Mouse (Mus musculus) adrenal gland, postnatal 25 days (tissue): ENCODE measurements around the gene Olfr1487. TPM values are rescaled to one million over a fixed set of nuclear protein-coding genes. Genes with fewer than 3 reads are reported as not detected.
"Not testable (repeated sequence)": the region's sequence is repeated elsewhere in the genome, so short reads cannot be mapped to it uniquely, and the experiment has no call there.

Experiments used
- DNase-seq: peaks from one replicate; pipeline ENCODE4 v3.0.0; 2021; ENCODE audit warnings: mixed read lengths
- long read RNA-seq: library from polyadenylated mRNA; stranded (forward); transcript quantifications from one replicate; pipeline ENCODE4 v2.0.0, GENCODE M21; 2021
- microRNA-seq, 2 experiments: library from miRNA; unstranded; fragments of <30 nt; microRNA quantifications; one replicate each; pipeline ENCODE4 v1.2.0; 2021
- total RNA-seq: library from RNA; stranded (reverse); gene quantifications from 2 replicates; pipeline ENCODE4 v1.2.3, GENCODE M21; 2021

Olfr1487 gene
- not detected in 2 replicates for total RNA-seq
- long read RNA-seq: 0 reads

DNA sequence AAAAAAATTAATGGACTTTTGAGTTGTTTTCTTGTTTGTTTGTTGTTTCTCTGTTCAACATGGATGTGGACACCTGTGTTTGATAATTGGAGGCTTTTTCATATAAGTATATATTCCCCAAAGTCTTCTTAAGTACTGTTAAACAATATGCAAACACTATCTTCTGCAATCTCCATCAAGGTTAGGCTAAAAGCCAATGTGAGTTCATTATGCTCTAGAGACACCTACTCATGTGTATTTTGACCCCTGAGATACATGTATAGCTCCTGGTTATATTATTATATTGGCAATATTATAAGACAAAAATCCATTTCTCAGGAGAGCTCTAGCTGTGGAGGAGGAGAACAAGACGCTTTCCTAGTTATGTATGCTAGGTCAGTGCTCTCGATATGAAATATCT lies at the start of gene Olfr1487:
TSS of gene Olfr1487 (plus strand) at position 301 of the 400 bp plus-strand sequence.
- DNase-seq: not testable (repeated sequence)

DNA sequence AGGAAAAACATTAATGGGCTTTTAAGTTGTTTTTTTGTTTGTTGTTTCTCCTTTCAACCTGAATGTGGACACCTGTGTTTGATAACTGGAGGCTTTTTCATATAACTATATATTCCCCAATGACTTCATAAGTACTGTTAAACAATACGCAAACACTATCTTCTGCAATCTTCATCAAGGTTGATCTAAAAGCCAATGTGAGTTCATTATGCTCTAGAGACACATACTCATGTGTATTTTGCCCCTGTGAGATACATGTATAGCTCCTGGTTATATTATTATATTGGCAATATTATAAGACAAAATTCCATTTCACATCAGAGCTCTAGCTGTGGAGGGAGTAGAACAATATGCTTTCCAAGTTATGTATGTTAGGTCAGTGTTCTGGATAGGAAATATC lies 34.0 kb upstream of the Olfr1487 start, which contains the start of gene Olfr1484:
TSS of gene Olfr1484 (plus strand) at position 301 of the 400 bp plus-strand sequence.
- no peak for DNase-seq

DNA sequence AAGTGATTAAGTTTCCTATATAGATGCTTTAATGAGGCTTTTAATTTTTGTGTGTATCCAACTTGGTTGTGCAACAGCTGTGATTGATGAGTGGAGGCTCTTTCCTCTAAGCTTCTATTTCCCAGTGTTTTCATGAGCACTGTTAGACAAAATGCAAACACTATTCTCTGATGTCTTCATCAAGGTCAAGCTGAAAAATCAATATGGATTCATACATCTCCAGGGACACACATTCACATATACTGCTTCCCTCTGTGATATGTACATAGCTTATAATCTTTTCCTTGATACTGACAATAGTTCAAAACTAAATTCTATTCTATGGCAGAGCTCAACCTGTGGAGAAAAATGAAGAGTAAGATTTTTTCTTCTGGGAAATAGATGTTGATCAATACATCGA lies 14.1 kb downstream of the Olfr1487 start, which contains the start of gene Olfr1489:
TSS of gene Olfr1489 (plus strand) at position 301 of the 400 bp plus-strand sequence.
- DNase-seq: no peak

DNA sequence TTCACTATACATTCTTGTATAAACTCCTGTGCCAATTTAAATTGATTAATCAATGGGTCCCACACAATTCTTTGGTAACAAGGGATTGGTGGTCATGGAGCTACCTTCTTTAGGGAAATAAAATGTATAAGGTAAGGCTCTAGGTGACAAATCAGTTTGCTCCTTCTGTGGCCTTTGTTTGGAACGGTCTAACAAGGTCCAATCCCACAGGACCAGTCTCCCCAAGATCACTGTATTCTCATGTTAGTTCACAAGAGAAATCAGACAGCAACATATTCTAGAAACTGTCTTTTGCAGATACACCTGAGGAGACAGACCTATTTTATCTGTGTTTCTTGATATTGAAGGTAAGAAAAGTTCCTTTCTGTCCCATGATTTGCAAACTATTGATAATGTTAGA lies 33.6 kb downstream of the Olfr1487 start, which contains the start of gene Olfr1490:
TSS of gene Olfr1490 (plus strand) at position 301 of the 400 bp plus-strand sequence.
- no peak for DNase-seq

Small RNA genes lying within 50 kb of the gene (microRNA-seq; reads per million reads assigned to microRNA genes)
- gene Gm22323: 0 reads per million in 2 experiments
- 0 reads per million in 2 experiments for gene Gm23931

Other genes starting within 250 kb of the Olfr1487 start
- gene Olfr1469, start 209.5 kb upstream of the Olfr1487 start, total RNA-seq: not detected in 2 replicates
- not detected in 2 replicates for gene Olfr1471, start 174.0 kb upstream of the Olfr1487 start, total RNA-seq
- gene Olfr1472, start 161.3 kb upstream of the Olfr1487 start, total RNA-seq: not detected in 2 replicates
- not detected in 2 replicates for gene Olfr1474, start 147.8 kb upstream of the Olfr1487 start, total RNA-seq
- not detected in 2 replicates for gene Olfr1475, start 137.2 kb upstream of the Olfr1487 start, total RNA-seq
- not detected in 2 replicates for gene Olfr1477, start 116.8 kb upstream of the Olfr1487 start, total RNA-seq
- gene Olfr1480, start 89.5 kb upstream of the Olfr1487 start, total RNA-seq: not detected in 2 replicates
- not detected in 2 replicates for gene Olfr1484, start 33.9 kb upstream of the Olfr1487 start, total RNA-seq
- not detected in 2 replicates for gene Olfr1489, start 14.2 kb downstream of the Olfr1487 start, total RNA-seq
- gene Olfr1490, start 33.7 kb downstream of the Olfr1487 start, total RNA-seq: not detected in 2 replicates
- not detected in 2 replicates for gene Olfr1491, start 79.9 kb downstream of the Olfr1487 start, total RNA-seq
- not detected in 2 replicates for gene Olfr1493-ps1, start 105.9 kb downstream of the Olfr1487 start, total RNA-seq
- not detected in 2 replicates for gene Olfr1494, start 122.4 kb downstream of the Olfr1487 start, total RNA-seq
- not detected in 2 replicates for gene Olfr1495, start 147.2 kb downstream of the Olfr1487 start, total RNA-seq
- not detected in 2 replicates for gene Olfr1496, start 160.5 kb downstream of the Olfr1487 start, total RNA-seq
- not detected in 2 replicates for gene Olfr1497, start 180.8 kb downstream of the Olfr1487 start, total RNA-seq
- not detected in 2 replicates for gene Olfr1499, start 202.1 kb downstream of the Olfr1487 start, total RNA-seq
- not detected in 2 replicates for gene Olfr1500, start 213.1 kb downstream of the Olfr1487 start, total RNA-seq
- gene Olfr1501, start 233.3 kb downstream of the Olfr1487 start, total RNA-seq: not detected in 2 replicates
- not detected in 2 replicates for gene Olfr1502, start 244.4 kb downstream of the Olfr1487 start, total RNA-seq